Mouse (Mus musculus): ENCODE data around the gene Fam129a. TPM values are rescaled to one million over a fixed set of nuclear protein-coding genes. Genes with fewer than 3 reads are reported as not detected.
A peak's percentile ranks its signal among the peaks of the same experiment; 100 is the strongest.
"Not testable (repeated sequence)": the region's sequence is repeated elsewhere in the genome, so short reads cannot be mapped to it uniquely, and the experiment has no call there.

Fam129a gene
- polyA plus RNA-seq, 1 experiment from 2014 or later = 2.5 TPM

DNA sequence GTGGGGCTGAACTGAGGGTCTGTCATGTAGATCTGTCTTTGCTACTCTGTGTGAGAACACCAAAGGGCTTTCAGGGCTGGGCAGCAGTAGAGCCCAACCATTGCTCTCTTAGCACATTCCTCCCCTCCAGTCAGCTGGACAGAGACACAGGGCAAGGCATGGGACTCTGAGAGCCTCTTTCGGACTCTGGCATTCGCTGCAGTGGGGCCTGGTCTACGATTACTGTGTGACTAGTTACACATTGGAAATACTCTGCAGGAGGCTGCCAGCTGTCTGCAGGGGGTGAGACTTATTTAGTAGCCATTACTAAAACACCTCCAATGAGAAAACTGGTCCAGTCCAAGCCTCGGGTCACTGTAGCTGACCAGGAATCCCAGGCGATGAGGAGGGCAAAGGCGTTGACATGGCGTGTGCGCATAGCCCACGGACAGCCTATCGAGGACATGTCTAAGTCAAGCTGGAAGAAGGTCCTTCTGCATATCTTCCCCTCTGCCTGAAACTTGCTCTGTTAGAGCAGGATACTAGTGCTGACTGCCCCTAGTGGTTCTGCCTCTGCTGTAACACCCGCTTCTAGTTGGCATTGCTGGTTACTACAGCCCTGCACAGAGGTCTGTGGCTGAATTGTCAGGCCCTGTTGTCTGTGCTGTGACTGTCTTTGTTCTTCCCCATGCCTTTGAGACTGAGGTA, 145.2 kb downstream of the Fam129a start:
- H3K4me2 ChIP-seq = no peak overlapping the region
- no peaks in the 10 kb centered on the region for H3K9me3 ChIP-seq
- H3K27ac ChIP-seq = no peak overlapping the region
- ATAC-seq (ENCODE audit: low FRiP score) = 0 out of 2 replicates have a peak, but pooled peaks have one; percentile 50
- H3K4me3 ChIP-seq = no peak overlapping the region
- no peaks in the 10 kb centered on the region for H3K4me1 ChIP-seq (replicated peaks)
- no peak overlapping the region for H3K9ac ChIP-seq
- no peaks in the 10 kb centered on the region for H3K36me3 ChIP-seq
- H3K27me3 ChIP-seq = no peaks in the 10 kb centered on the region
- WGBS = 72% methylated on average over 11 of the region's 11 CpGs

DNA sequence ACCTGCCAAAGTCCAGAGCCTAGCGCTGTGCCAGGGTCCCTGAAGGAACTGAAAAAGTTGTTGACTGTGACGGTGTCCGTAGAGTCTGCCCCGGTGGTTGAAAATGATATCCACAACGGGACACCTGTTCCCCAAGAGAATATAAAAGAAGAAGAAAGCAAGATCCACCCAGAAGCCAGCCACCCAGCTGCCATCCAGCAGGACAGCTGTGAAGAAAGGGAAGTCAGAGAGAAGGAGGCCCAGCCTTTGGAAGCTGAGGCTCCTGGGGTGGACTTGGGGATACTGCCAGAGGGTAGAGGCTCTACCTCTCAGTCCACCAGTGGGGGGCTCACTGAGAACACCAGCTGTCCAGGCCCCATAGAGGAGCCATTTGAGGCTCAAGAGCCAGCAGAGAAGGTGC, 146.6 kb downstream of the Fam129a start:
- ATAC-seq (ENCODE audit: low FRiP score) = no peak
- Histone ChIP-seq H3K9me3 (no peaks in the 10 kb centered on the region), H3K36me3 (no peaks in the 10 kb centered on the region), H3K27ac (no peak overlapping the region), H3K27me3 (no peaks in the 10 kb centered on the region), H3K4me2 (no peak overlapping the region), H3K4me3 (no peak overlapping the region), H3K9ac (no peak overlapping the region), H3K4me1 (replicated peaks) (no peaks in the 10 kb centered on the region)
- 89% methylated on average over 5 of the region's 5 CpGs for WGBS

DNA sequence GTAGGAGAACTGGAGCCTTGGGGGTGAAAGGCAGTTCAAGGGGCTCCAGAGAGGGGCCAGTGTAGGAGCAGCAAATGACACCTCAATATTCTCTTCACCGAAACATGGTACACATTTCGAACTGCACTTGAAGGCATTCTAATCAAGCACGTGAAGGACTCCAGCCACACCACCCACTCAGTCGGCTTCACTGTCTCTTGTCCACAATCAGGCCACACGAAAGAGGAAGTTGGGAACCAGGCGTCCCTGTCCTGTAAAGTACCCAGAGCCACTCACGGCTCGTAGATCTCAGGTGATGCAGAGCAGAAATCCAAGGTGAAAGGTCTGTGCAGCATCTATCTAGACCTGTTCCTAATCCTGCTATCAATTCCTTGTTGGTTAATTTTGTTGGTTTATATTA, 147.6 kb downstream of the Fam129a start:
- WGBS = 88% methylated on average over 8 of the region's 8 CpGs
- Histone ChIP-seq H3K27me3 (no peaks in the 10 kb centered on the region), H3K27ac (no peak overlapping the region), H3K36me3 (no peaks in the 10 kb centered on the region), H3K4me2 (no peak overlapping the region), H3K4me3 (no peak overlapping the region), H3K4me1 (replicated peaks) (no peaks in the 10 kb centered on the region), H3K9me3 (no peaks in the 10 kb centered on the region), H3K9ac (no peak overlapping the region)
- no peak for ATAC-seq (ENCODE audit: low FRiP score)

DNA sequence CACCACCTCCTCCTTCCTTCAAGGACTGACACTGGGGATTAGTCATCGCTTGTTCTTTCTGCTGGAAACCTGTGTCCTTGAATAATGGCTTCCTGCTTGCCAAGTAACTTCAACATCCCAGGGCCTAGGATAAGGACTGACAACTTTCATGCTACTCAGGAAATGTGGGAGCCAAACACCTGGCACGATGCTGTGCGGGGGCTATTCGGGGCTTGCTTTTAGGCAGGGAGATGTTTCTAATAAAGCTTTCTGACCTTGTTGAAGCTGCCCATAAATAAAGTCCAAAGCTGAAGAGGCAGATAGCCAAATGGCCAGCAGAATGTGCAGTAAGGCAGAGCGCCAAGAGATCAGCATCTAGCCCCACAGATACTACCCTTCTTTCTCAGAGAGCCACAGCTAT, 148.9 kb downstream of the Fam129a start:
- H3K4me1 ChIP-seq (replicated peaks) = no peaks in the 10 kb centered on the region
- H3K4me3 ChIP-seq = no peak overlapping the region
- no peaks in the 10 kb centered on the region for H3K36me3 ChIP-seq
- no peak for ATAC-seq (ENCODE audit: low FRiP score)
- no peak overlapping the region for H3K4me2 ChIP-seq
- 92% methylated on average over 5 of the region's 5 CpGs for WGBS
- no peaks in the 10 kb centered on the region for H3K9me3 ChIP-seq
- no peak overlapping the region for H3K9ac ChIP-seq
- H3K27ac ChIP-seq = no peak overlapping the region
- H3K27me3 ChIP-seq = no peaks in the 10 kb centered on the region

DNA sequence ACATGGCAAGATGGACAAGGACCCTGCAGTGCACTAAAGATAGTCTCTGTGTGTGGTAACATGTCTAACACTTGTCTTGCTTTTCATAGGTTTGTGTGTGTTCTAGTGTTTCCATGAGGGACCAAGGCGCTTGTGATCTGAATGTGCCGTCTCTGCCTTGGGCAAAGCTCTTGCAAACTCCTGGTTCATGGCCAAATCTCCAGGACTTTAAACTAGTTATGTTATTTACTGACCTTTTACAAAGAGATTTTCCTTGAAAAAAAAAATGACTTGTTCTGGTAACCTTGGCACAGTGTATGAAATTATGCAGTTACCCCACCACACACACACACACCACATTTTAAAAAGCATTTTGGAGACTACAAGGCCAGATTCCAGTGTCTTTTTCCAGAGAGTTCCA, 149.6 kb downstream of the Fam129a start:
- Histone ChIP-seq H3K4me1 (replicated peaks) (no peaks in the 10 kb centered on the region), H3K27ac (no peak overlapping the region), H3K4me2 (no peak overlapping the region), H3K36me3 (no peaks in the 10 kb centered on the region), H3K27me3 (no peaks in the 10 kb centered on the region), H3K9me3 (no peaks in the 10 kb centered on the region), H3K4me3 (no peak overlapping the region), H3K9ac (no peak overlapping the region)
- ATAC-seq (ENCODE audit: low FRiP score) = no peak
- 95% methylated on average over 2 of the region's 2 CpGs for WGBS

DNA sequence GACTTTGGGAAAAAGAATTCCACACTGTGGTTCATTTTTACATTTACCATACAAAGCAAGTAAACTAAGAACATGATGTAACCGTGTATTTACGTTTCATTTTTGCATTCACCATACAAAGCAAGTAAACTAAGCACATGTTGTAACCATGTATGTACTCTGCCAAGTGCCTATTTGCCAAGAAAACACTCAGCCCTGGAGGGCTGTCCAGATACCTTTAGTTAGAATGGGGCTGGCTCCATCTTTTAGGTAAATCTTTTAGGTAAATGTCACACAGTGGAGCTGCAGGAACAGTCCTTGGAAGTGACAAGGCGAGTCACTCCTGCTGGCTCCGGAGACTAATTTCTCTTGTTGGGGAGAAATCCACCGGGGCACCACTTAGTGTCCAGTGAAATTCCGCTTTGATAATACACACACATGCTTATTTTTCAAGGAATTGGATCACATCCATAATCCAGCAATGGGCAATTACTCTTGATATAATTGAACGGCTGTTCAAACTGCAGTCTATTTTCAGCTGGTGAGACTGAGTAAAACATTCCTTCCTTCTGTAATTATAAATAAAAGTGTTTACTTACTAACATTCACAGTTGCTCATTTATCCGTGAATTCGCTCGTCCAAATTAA, 150.5 kb downstream of the Fam129a start:
- H3K27ac ChIP-seq = no peak overlapping the region
- no peaks in the 10 kb centered on the region for H3K27me3 ChIP-seq
- no peak overlapping the region for H3K4me2 ChIP-seq
- no peaks in the 10 kb centered on the region for H3K9me3 ChIP-seq
- no peak overlapping the region for H3K9ac ChIP-seq
- no peaks in the 10 kb centered on the region for H3K4me1 ChIP-seq (replicated peaks)
- no peaks in the 10 kb centered on the region for H3K36me3 ChIP-seq
- no peak for ATAC-seq (ENCODE audit: low FRiP score)
- 77% methylated on average over 10 of the region's 10 CpGs for WGBS
- H3K4me3 ChIP-seq = no peak overlapping the region

DNA sequence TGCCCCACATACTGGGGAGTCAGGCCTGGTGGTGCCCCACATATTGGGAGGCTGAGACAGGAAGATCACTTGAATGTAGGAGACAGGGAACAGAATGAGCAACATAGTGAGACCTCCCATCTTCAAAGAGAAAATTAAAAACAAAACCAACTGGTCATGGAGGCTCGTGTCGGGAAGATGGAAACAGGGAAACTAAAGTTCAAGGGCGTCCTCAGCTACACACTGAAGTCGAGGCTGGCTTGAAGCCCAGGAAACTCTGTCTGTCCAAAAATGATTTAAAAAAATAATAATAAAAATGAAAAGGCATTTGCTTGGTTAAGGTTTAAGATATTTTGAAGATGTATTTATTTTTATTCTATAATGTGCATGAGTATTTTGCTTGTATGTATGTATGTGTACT, 152.8 kb downstream of the Fam129a start:
- no peaks in the 10 kb centered on the region for H3K4me1 ChIP-seq (replicated peaks)
- H3K9ac ChIP-seq = no peak overlapping the region
- H3K4me2 ChIP-seq = no peak overlapping the region
- H3K9me3 ChIP-seq = no peaks in the 10 kb centered on the region
- ATAC-seq (ENCODE audit: low FRiP score) = no peak
- no peak overlapping the region for H3K4me3 ChIP-seq
- no peaks in the 10 kb centered on the region for H3K36me3 ChIP-seq
- 90% methylated on average over 4 of the region's 4 CpGs for WGBS
- H3K27ac ChIP-seq = no peak overlapping the region
- H3K27me3 ChIP-seq = no peaks in the 10 kb centered on the region

DNA sequence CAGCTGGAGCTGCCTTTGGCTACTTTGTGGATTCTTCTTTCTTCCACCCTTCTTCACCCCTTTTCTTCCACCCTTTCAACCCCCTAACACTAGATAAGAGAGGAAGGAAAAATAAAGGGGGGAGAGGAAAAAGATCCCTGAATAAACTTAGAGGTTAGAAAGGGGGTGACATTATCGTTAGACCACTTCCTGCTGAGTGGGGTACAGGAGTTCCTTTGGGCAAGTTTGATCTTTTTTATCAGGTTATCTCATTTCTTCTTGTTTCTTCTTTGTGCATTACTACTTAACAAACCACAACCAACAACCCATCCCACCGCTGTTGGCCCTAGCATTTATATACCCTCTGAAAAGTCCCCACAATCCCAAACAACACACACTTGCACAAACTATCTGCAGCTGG, 154.6 kb downstream of the Fam129a start:
- no peaks in the 10 kb centered on the region for H3K36me3 ChIP-seq

DNA sequence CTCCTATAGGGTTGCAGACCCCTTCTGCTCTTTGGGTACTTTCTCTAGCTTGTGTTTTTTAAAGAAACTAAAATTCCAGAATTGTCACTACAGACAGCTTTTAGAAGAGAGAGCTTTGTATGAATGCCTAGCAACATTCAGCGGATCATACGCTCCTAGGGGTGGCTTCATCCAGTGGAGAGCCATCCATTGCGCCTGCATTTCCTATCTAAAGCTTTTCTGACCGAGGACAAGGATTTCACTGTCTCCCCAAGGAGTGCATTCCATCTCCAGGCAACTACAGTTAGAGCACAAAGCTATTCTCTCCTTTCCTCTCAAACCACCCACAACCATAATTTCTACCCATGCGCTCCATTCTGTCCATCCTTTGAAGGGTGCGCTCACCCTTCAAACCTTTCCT, 155.4 kb downstream of the Fam129a start:
- Histone ChIP-seq H3K9ac (no peak overlapping the region), H3K4me3 (no peak overlapping the region), H3K36me3 (no peaks in the 10 kb centered on the region), H3K27me3 (no peaks in the 10 kb centered on the region), H3K4me2 (no peak overlapping the region), H3K9me3 (no peaks in the 10 kb centered on the region), H3K27ac (no peak overlapping the region), H3K4me1 (replicated peaks) (no peaks in the 10 kb centered on the region)
- no peak for ATAC-seq (ENCODE audit: low FRiP score)
- 73% methylated on average over 6 of the region's 6 CpGs for WGBS

More for the DNA sequence above, 154.6 kb downstream of the Fam129a start:
- H3K9ac ChIP-seq = no peak overlapping the region
- no peak for ATAC-seq (ENCODE audit: low FRiP score)
- H3K4me1 ChIP-seq (replicated peaks) = no peaks in the 10 kb centered on the region
- H3K4me3 ChIP-seq = no peak overlapping the region
- WGBS = 88% methylated on average over 2 of the region's 2 CpGs
- no peak overlapping the region for H3K27ac ChIP-seq
- no peak overlapping the region for H3K4me2 ChIP-seq
- H3K9me3 ChIP-seq = no peaks in the 10 kb centered on the region
- H3K27me3 ChIP-seq = no peaks in the 10 kb centered on the region

DNA sequence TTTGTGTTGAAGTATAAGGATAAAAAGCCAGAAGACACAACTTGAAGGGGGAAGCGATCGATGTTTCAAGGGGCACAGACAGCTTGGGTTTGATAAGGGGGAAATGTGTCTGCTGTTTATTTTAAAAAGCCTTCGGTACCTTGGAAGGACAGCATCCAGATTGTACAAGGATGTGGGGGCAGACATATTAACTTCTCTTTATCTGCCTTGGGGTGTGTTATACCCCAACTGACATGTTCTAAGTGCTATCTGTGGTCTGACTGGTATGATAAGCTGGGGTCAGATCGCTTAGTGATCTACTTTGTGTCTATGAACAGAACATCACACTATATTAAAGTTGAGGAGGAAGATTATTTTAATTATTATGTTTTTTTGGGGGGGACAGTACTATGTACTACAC, 157.2 kb downstream of the Fam129a start:
- Histone ChIP-seq H3K4me3 (no peak overlapping the region), H3K9ac (no peak overlapping the region), H3K9me3 (no peaks in the 10 kb centered on the region), H3K4me1 (replicated peaks) (no peaks in the 10 kb centered on the region), H3K36me3 (no peaks in the 10 kb centered on the region), H3K27ac (no peak overlapping the region), H3K27me3 (no peaks in the 10 kb centered on the region), H3K4me2 (no peak overlapping the region)
- 95% methylated on average over 4 of the region's 4 CpGs for WGBS
- no peak for ATAC-seq (ENCODE audit: low FRiP score)

DNA sequence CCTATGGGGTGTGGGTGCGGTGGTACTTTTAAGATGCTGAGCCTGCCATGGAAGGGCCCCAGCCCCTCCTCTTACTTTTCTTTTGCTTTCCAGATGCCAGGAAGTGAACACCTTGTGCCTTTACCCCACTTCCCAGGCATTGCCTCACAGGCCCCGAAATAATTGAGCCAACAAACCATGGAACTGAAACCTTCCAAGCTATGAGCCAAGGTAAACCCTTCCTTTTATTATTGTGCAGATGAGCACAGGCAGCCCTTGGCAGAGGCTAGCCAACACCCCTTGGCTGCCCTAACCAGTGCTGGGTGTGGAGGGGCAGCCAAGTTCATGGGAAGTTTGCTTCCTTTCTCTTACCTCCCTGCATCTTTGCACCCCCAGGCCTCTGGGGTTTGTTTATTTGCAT, 166.2 kb downstream of the Fam129a start:
- 83% methylated on average over 2 of the region's 2 CpGs for WGBS
- ATAC-seq (ENCODE audit: low FRiP score) = no peak

DNA sequence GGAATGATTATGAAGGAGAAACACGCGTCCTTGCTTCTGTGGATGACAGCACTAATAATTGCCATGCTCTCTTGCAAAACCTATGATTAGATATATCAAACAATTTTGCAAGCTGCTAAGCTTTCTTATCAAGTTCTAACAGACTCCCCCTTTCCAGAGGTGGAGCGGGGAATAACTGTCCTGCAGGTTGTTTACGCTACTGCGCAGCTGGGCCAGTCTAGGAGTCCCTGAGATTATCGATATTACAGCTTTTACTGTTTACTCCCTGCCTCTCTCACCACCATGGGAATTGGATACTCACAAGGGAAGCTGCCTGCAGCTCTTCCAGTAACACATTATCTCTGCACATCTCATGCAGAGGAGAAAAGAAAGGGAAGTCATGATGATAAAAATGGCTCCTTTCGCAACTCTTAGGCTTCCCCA, 170.2 kb downstream of the Fam129a start:
- WGBS = 93% methylated on average over 7 of the region's 7 CpGs
- no peaks in the 10 kb centered on the region for H3K27me3 ChIP-seq
- no peak overlapping the region for H3K4me3 ChIP-seq
- H3K4me1 ChIP-seq (replicated peaks) = no peaks in the 10 kb centered on the region
- H3K4me2 ChIP-seq = no peak overlapping the region
- ATAC-seq (ENCODE audit: low FRiP score) = no peak
- no peaks in the 10 kb centered on the region for H3K9me3 ChIP-seq
- no peak overlapping the region for H3K27ac ChIP-seq
- H3K36me3 ChIP-seq = no peaks in the 10 kb centered on the region
- no peak overlapping the region for H3K9ac ChIP-seq

More for the DNA sequence above, 166.2 kb downstream of the Fam129a start:
- no peaks in the 10 kb centered on the region for H3K27me3 ChIP-seq
- H3K4me2 ChIP-seq = no peak overlapping the region
- no peaks in the 10 kb centered on the region for H3K4me1 ChIP-seq (replicated peaks)
- no peak overlapping the region for H3K27ac ChIP-seq
- H3K4me3 ChIP-seq = no peak overlapping the region
- H3K9me3 ChIP-seq = no peaks in the 10 kb centered on the region
- no peak overlapping the region for H3K9ac ChIP-seq
- H3K36me3 ChIP-seq = no peaks in the 10 kb centered on the region

DNA sequence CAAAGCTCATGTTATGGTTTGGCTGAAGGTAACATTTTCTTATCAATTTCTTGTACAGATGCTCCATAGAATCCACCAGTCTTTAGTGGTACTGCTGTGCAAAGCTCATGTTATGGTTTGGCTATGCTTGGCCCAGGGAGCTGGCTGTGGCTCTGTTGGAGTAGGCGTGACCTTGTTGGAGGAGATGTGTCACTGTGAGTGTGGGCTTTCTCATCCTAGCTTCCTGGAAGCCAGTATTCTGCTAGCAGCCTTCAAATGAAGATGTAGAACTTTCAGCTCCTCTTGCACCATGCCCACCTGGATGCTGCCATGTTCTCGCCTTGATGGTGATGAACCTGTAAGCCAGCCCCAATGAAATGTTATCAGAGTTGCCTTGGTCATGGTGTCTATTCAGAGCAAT, 178.9 kb downstream of the Fam129a start:
- H3K27me3 ChIP-seq; H3K4me3 ChIP-seq; ATAC-seq (ENCODE audit: low FRiP score); H3K27ac ChIP-seq; H3K36me3 ChIP-seq; H3K9ac ChIP-seq; H3K4me2 ChIP-seq; H3K9me3 ChIP-seq; H3K4me1 ChIP-seq (replicated peaks): not testable (repeated sequence)
- WGBS = 87% methylated on average over 2 of the region's 2 CpGs
